Mouse (Mus musculus) skeletal muscle tissue, postnatal 0 days (tissue): ENCODE measurements around the gene Them7. TPM values are rescaled to one million over a fixed set of nuclear protein-coding genes. Genes with fewer than 3 reads are reported as not detected.

ENCODE experiments used
- polyA plus RNA-seq: library from polyadenylated mRNA; unstranded; fragments of >200 nt; fragmentation: Nextera tagmentation; extraction: Ambion mirVana; gene quantifications from 2 replicates; pipeline ENCODE4 v1.2.1, GENCODE M21; 2015

Them7 gene
- not detected in 2 replicates for polyA plus RNA-seq

DNA sequence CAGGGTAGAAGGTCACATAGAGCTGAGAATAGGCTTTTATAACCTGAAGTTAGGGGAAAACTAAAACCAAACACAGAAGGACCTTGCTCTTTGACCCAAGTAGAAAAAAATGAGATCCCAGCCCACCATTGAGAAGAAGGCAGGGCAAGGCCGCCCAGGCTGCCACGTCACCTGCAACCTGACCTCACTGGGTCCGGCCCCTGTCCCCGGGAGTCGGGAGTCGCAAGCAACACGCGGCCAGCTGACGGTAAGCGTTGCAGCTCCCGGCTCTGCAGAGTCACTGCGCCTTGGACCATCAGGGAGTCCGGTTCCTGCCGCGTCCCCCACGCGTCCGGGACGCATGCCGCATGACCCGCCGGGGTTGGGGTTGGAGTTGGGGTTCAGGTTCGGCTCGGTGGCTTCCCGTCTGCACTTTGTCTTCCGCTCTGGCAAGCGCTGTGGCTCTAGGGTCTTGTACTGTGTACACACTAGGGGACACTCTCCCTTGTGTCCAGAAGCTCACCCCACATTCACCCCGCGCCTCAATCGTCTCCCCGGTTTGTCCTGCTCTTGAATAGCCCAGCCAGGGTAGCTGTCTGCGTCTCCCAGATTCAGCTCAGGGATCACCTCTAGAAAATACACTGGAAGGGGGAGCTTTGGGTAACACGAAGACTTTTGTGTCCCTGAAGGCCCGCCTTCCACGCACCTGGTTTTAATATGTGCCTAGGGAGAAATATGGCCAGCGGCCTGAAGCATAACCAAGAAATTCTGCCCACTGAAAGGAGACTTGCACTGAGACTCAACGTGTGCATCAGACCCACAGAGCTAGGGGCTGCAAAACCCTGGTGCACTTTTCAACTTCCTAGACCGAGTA lies at the start of gene Them7:
Gene Them7 (plus strand): TSS at position 187 of the 853 bp plus-strand sequence.

DNA sequence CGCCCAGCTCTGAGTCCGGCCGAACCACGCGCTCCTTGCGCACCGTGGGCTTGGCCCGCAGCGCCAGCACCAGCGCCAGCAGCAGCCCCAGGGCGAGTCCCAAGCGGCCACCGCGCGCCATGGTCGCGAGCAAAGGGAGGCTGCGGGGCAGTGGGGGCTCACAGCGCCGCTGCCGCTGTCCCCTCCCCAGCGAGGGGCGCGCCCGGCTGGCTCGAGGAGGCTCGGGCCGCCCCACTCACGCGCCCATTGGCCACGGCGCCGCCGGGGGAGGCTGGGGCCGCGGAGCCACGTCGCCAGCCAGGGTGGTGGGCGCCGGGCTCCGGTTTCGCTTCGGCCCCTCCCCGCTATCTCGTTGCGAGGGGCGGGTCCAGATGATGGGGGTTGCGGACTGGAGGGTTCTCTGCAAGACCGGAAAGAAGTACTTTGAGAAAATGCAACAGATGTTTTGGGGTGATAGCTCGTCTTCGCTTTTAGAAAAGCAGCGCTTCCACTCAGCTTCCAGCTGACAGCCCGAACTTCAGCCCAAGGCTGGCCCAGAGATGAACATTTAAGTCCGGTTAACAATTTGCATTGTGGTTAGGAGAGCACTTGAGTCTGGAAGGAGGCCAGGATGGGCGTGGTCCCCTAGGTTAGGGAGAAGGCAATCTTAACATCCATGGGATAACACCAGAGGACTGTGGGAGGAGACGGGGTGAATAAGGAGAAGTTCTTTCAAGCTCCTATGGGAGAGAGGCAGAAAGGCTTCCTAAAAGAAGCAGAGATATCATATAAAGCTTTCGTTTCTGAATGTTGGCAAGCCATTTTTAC lies 175.2 kb downstream of the Them7 start, which contains the start of gene Rcn1:
Gene Rcn1 (minus strand): TSS at position 235 of the 807 bp plus-strand sequence.

Other genes starting within 250 kb of the Them7 start
- gene Eif3m, start 207.2 kb upstream of the Them7 start, polyA plus RNA-seq: 183 and 196 TPM in 2 replicates
- not detected in 2 replicates for gene Gm11060, start 132.3 kb upstream of the Them7 start, polyA plus RNA-seq
- gene Wt1, start 97.8 kb upstream of the Them7 start, polyA plus RNA-seq: 0.21 and 0.44 TPM in 2 replicates
- 58.8 and 81.6 TPM in 2 replicates for gene Rcn1, start 175.0 kb downstream of the Them7 start, polyA plus RNA-seq